Mouse (Mus musculus): ENCODE measurements around the gene Gpr37l1.

- TF ChIP-seq GATA1 (IDR thresholded peaks at IDR 0.05; ENCODE audit: borderline replicate concordance, low read length) (no peak), FLI1 (IDR thresholded peaks at IDR 0.05; ENCODE audit: low read length) (no peak)
These were observed 20.7 kb upstream of the Gpr37l1 start for GRCm38 (mm10) chr1:135188197-135188596.
